Mouse (Mus musculus) mature B cell (primary cell): Measurements from ENCODE around the gene Amh.

Experiments used
- in situ Hi-C: fragments of 300-500 bp; cut with MboI; formaldehyde crosslinking; loops from 2 replicates; pipeline ENCODE4 v1.14.3; 2019

The Amh gene

GRCm38 (mm10) chr10:80787517-80787916, 17.5 kb upstream of the Amh start:
- in situ Hi-C loops = no loop called here

GRCm38 (mm10) chr10:80790761-80791404, 14.2 kb upstream of the Amh start:
- in situ Hi-C loops = no loop called here

- in situ Hi-C loops = no loop called here
Observed at GRCm38 (mm10) chr10:80791476-80792174, 13.4 kb upstream of the Amh start.

- in situ Hi-C loops = no loop called here
Observed at GRCm38 (mm10) chr10:80792175-80793032, 12.6 kb upstream of the Amh start.

GRCm38 (mm10) chr10:80793033-80793784, 11.8 kb upstream of the Amh start:
- in situ Hi-C loops = no loop called here

GRCm38 (mm10) chr10:80793803-80794202, 11.2 kb upstream of the Amh start:
- in situ Hi-C loops = no loop called here

GRCm38 (mm10) chr10:80794750-80795149, 10.3 kb upstream of the Amh start:
- in situ Hi-C loops = no loop called here

GRCm38 (mm10) chr10:80796307-80796848, 8.7 kb upstream of the Amh start:
- in situ Hi-C loops = no loop called here

- in situ Hi-C loops = no loop called here
Observed at GRCm38 (mm10) chr10:80797186-80798149, 7.6 kb upstream of the Amh start.

GRCm38 (mm10) chr10:80798150-80799006, 6.7 kb upstream of the Amh start, which contains the start of the genes Sf3a2 and Plekhj1:
Sf3a2 (plus strand) TSS chr10:80798198.
Plekhj1 (minus strand) TSS chr10:80798626.
- in situ Hi-C loops = no loop called here

- in situ Hi-C loops = no loop called here
Observed at GRCm38 (mm10) chr10:80799070-80799566, 5.9 kb upstream of the Amh start.

GRCm38 (mm10) chr10:80802204-80802912, 2.7 kb upstream of the Amh start:
- in situ Hi-C loops = no loop called here

GRCm38 (mm10) chr10:80802996-80803395, 2.0 kb upstream of the Amh start:
- in situ Hi-C loops = no loop called here

- in situ Hi-C loops = no loop called here
Observed at GRCm38 (mm10) chr10:80804340-80804739, 703 bp upstream of the Amh start.

- in situ Hi-C loops = no loop called here
Observed at GRCm38 (mm10) chr10:80805322-80805721, 279 bp downstream of the Amh start.

GRCm38 (mm10) chr10:80805925-80806324, 882 bp downstream of the Amh start:
- in situ Hi-C loops = no loop called here

GRCm38 (mm10) chr10:80806341-80807056, 1.5 kb downstream of the Amh start:
- in situ Hi-C loops = no loop called here
